Mouse (Mus musculus) erythroblast, adult 5-6 weeks (primary cell): ENCODE data around the gene Gm20715. TPM values are rescaled to one million over a fixed set of nuclear protein-coding genes. Genes with fewer than 3 reads are reported as not detected.
A peak's percentile ranks its signal among the peaks of the same experiment; 100 is the strongest.
"Not testable (repeated sequence)": the region's sequence is repeated elsewhere in the genome, so short reads cannot be mapped to it uniquely, and the experiment has no call there.

Experiments
- ATAC-seq: replicated peaks from 2 replicates; pipeline ENCODE4 v1.8.0; 2016; ENCODE audit warnings: moderate number of reproducible peaks, mild to moderate bottlenecking, moderate TSS enrichment, inconsistent platforms; ENCODE audit not compliant: poor library complexity, low FRiP score, severe bottlenecking
- total RNA-seq, 2 experiments: library from RNA; stranded (forward) in 1 of 2; stranded (reverse) in 1 of 2; fragments of 150-400 nt in 1 of 2; fragments of 200-764, 138-1000 nt in 1 of 2; gene quantifications; 2 replicates each; pipeline versions ENCODE4 v1.2.3 to v1.2.4; 2015 to 2017; ENCODE audit warnings: low replicate concordance in 2 of 2

The Gm20715 gene
- total RNA-seq (2015; ENCODE audit: low replicate concordance) (not detected in 2 replicates), total RNA-seq (2017; ENCODE audit: low replicate concordance) (not detected in 2 replicates)

DNA sequence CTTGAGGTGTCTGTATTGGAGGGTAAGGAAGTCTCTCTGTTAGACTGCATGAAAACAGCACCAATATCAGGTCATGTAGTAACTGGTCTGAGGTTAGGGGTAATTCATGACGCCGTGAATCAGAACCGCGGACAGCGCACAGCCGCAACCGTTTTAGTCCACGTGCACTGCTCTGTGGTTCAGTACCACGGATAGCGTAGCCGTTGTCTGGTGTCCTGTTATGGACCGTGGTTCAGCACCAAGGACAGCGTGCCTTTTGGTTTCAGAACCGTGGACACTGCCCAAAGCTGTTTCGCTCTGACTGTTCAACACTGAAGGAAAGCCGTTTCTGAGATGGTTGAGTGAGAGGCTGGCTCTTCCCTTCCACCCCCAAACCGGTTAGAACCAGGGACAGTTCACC, at the start of gene Gm20715:
TSS of gene Gm20715 (plus strand) at position 235 of the 400 bp plus-strand sequence.
- ATAC-seq = no peak

DNA sequence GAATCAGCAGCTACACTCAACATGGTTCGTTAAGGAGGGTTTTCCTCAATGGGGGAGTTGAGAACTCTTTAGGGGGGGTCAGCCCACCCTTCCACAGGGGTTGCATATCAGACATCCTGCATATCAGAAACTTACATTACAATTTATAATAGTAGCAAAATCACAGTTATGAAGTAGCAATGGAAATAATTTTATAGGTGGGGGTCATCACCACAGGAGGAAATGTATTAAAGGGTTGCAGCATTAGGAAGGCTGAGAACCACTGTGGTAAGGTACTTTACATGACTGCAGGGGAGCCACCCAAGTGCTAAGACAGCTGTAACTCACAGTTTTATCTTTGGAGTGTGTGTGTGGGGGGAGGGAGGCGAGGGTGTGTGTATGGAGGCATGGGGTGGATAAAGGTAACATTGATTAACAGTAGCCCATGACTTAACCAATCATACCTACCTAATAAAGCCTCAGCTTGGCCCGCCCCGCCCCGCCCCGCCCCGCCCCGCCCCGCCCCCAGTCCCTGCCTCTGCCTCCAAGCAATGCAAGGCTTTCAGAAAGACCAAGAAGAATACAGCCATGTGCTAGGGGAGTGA, 49.5 kb upstream of the Gm20715 start:
- ATAC-seq = no peak

DNA sequence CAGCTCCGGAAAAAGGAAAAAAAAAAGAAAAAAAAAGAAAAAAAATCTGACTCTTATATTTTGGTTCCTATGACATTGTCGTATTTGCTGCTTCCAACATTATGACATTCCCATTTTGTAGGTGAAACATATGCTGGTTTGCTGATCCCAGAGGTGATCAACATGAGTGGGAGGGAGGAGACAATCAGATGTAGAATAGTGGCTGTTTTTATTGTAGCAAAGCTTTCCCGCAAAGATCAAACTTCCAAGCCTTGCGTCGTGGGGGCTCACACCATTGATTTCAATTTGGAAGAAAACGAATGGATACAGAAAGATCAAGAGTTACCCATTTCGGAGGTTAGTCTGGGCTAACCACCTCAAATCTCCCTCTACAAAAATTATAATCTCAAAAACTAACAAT, 48.3 kb upstream of the Gm20715 start:
- no peak for ATAC-seq

DNA sequence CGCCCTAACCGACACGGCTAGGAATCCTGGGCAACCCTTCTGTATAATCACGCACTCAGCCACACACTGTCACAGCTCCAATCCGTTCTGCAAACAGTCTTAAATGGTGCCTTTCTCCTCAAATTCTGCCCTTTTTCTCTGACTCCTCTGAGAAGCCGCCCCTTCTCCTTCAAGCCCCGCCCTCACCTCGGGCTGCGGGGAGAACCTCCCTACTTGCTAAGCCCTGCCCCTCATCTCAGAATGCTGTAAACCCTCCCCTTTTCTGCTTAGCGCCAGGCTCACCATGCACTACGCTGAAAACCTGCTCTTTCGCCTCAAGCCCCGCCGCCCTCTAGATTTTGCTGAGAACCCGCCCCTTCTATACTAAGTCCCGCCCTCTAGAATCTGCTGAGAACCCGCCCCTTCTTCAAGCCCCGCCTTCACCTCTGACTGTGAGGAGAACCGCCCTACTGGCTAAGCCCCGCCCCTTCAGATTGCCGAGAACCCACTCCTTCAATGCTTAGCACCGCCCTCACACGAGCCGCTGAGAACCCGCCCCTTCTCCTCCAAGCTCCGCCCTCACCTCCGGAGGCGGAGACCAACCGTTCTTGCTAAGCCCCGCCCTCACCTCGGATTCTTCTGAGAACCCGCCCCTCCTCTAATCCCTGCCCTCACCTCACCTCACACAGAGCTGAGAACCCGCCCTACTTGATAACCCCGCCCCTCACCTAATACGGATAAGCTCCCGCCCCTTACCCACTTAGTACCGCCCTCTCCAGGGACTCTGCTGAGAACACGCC, 47.6 kb upstream of the Gm20715 start:
- ATAC-seq = peak; percentile 75

DNA sequence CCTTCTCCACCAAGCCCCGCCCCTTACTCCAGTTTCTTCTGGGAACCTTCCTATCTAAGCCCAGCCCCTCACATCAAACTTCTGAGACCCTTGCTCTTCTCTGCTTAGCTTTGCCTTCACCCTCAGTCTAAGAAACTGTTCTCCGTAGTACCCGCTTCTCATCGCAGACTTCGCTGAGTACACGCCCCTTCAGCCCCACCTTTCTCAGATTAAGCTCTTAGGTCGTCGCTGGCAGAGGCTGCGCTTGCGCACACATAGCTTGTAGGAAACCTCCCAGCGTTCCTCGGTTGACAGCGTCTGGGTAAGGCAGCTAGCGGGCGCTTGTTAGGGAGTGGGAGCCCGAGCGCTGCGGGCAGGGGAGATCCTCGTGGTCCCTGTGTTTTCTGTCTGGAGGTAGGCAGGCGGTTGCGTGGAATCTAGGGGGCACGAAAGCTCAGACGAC, 47.0 kb upstream of the Gm20715 start, which contains the start of gene Zfp78:
TSS of gene Zfp78 (plus strand) at position 234 of the 442 bp plus-strand sequence.
- ATAC-seq = peak; percentile 82

DNA sequence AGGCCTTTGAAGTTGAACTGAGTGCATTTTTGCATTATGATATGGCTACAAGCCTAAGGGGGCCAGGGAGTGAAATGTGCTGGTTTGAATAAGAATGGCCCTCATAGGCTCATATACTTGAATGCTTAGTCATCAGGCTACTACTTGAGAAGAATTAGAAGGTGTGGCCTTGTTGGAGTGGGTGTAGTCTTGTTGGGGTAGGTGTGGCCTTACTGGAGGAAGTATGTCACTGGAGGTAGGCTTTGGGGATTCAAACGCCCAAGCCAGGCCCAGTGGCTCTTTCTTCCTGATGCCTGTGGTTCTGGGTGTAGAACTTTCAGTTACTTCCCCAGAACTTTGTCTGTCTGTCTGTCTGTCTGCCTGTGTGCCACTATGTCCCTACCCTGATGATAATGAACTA, 45.3 kb upstream of the Gm20715 start:
- ATAC-seq = no peak

DNA sequence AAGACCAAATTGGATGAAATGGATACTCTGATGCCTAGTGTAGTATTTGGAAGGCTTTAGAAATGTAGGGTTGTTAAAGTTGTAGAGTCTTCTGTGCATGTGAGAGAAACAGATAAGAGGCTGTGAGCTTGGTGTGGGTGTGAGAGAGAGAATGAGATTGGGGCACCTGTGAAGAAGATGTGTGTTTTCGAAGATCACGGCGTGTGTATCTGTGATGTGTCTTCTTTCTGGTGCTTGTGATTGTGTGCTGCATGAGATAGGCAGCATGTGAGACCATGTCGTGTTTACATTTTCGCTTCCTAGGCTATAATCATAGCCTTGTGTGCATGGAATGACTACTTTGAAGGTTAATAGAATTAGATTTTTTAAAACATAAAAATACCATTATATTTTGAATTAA, 42.9 kb upstream of the Gm20715 start:
- ATAC-seq = no peak

DNA sequence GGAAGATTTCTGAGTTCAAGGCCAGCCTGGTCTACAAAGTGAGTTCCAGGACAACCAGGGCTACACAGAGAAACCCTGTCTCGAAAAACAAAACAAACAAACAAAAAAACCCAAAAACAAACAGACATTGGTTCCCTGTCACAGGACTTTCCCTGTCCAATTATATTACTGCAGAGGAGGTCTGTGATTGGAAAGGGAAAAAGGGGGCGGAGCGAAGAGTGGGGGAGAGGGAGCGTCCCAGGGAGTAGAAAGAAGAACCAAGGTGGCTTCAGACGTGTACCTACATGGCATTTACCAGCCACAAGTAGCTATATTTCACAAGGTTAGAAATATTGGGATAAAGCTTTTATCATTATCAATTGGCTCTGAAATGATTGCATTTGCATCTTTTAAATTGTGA, 41.9 kb upstream of the Gm20715 start:
- ATAC-seq = not testable (repeated sequence)

DNA sequence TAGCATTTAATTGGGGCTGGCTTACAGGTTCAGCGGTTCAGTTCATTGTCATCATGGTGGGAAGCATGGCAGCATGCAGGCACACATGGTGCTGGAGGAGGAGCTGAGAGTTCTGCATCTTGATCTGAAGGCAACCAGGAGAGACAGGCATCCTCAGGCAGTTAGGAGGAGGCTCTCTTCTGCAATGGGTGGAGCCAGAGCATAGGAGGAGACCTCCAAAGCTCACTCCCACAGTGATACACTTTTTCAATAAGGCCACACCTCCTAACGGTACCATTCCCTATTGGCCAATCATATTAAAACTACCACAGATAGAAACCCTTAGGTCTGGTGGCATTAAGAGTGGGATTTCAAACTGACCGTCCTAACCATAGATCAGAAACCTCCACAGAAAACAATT, 40.6 kb upstream of the Gm20715 start:
- no peak for ATAC-seq

DNA sequence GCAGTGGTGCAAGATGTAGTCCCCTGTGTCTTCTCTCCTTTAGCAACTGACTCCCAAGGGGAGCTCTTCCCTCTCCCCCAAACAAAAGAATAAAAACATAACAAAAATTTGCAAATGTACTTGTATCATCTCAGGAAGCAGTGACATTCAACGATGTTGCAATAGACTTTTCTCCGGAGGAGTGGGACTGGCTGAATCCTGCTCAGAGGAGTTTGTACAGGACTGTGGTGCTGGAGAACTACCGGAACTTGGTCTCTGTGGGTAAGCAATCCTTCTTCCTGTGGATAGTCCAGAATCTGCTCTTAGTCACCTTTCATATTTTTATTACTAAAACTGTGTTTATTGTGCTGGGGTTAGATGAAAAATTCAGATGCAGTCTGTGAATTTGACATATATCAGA, 37.1 kb upstream of the Gm20715 start:
- no peak for ATAC-seq

DNA sequence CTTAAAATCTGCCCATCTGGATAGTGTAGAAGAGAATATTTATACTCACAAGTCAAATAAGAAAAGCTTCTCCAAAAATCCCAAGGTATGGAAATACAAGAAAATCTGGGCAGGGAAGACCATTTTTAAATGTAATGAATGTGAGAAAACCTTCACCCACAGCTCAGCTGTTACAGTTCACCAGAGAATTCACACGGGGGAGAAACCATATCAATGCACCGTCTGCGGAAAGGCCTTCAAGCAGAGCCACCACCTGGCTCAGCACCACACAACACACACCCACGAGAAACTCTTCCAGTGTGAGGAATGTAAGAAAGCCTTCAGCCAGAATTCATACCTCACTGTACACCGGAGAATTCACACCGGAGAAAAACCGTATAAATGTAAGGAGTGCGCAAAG, 31.6 kb upstream of the Gm20715 start:
- ATAC-seq = no peak

DNA sequence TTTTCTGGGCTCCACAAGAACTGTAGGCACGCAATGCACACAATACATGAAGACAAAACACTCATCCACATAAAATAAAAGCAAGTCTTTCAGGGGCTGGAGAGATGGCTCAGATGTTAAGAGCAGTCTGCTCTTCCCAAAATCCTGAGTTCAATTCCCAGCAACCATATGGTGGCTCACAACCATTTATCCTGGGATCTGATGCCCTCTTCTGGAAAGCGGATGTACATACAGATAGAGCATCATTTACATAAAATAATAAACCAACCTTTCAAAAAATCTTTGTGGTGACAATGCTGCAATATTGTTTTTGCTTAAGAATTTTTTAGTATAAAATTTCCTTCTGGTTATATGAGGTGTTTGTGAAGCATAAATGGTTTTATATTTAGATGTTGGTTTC, 28.6 kb upstream of the Gm20715 start:
- no peak for ATAC-seq

DNA sequence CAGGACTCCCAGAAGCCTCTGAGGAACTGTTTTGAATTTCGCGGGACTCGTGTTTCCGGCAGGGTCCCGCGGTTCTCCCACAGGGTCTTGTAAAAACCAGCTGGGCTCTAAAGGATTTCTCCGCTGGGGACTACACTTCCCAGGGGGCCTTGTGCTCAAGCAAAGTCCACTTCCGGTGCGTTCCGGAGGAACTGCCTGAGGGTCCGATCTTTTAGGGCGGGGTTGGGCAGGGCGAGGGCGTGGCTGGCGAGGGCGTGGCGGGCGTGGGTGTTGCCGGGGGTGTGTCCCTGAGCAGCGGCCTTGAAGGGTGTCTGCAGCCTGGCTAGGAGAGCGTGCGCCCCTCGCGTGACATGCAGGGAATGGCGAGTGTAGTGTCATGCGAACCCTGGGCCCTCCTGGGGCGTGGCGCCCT, 27.0 kb upstream of the Gm20715 start, which contains the start of gene Zfp28:
TSS of gene Zfp28 (plus strand) at position 252 of the 412 bp plus-strand sequence.
- ATAC-seq = peak; percentile 84

DNA sequence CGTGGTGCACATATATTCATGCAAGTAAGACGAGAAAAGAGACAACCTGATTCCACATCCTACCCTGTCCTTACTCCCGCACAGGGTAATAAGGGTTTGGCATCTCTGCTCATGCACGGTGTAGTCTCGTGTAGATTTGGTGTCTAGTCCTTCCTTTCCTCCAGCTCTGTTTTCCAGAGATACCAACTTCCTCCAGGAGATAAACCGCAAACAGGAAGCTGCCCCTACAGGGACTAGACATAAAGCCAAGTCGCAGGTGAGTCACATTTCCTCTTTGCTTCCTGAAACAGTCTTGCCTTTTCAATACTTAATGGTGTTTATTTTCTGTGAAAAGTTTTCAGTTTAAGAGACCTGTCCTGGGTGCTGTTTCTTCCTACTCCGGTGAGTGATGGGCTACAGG, 26.1 kb upstream of the Gm20715 start:
- no peak for ATAC-seq

DNA sequence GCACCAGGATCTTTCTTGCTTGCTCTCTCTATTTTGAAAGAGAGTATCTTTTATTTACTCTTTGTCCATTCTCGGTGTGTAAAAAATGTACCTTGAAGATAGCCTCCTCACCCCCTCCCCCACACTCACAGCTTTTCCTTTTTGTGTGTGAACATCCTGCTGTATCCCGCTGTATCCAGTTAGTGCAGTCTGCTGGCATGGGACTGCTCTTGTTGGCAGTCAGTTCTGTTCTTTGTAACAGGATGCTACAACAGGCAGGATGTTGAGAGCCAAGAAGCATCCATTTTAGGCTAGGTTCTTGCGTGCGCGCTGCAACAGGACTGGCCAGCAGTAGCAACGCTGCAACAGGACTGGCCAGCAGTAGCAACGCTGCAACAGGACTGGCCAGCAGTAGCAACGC, 23.1 kb upstream of the Gm20715 start:
- no peak for ATAC-seq

DNA sequence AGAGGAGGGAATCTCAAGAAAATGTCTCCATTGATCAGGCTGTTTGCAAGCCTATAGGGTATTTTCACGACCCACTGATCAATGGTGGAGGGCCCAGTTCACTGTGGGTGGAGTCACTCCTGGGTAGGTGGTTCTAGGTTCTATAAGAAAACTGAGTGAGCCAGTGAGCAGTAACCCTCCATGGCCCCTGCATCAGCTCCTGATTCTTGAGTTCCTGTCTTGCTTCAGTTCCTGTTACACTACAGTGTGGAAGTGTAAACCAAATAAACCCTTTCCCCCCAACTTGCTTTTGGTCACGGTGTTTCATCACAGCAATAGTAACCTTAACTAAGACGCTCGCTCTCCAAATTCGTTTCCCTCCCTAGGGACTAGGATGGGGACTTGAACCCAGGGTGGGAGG, 21.1 kb upstream of the Gm20715 start:
- no peak for ATAC-seq

DNA sequence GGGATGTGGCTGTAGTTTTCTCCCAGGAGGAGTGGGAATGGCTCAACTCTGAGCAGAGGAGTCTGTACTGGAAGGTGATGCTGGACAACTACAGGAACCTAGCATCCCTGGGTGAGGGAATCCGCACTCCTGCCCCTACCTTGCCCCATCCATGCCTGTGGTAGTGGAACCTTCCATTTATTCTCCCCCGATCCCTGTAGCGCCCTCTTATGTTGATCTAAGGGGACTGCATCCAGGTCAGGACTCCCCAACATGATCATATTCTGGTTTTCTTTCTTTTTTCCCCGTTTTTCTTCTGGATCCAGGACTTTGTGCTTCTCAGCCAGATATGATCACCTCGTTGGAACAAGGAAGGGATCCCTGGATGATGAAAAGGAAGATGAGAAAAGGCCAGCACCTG, 20.6 kb upstream of the Gm20715 start:
- no peak for ATAC-seq

DNA sequence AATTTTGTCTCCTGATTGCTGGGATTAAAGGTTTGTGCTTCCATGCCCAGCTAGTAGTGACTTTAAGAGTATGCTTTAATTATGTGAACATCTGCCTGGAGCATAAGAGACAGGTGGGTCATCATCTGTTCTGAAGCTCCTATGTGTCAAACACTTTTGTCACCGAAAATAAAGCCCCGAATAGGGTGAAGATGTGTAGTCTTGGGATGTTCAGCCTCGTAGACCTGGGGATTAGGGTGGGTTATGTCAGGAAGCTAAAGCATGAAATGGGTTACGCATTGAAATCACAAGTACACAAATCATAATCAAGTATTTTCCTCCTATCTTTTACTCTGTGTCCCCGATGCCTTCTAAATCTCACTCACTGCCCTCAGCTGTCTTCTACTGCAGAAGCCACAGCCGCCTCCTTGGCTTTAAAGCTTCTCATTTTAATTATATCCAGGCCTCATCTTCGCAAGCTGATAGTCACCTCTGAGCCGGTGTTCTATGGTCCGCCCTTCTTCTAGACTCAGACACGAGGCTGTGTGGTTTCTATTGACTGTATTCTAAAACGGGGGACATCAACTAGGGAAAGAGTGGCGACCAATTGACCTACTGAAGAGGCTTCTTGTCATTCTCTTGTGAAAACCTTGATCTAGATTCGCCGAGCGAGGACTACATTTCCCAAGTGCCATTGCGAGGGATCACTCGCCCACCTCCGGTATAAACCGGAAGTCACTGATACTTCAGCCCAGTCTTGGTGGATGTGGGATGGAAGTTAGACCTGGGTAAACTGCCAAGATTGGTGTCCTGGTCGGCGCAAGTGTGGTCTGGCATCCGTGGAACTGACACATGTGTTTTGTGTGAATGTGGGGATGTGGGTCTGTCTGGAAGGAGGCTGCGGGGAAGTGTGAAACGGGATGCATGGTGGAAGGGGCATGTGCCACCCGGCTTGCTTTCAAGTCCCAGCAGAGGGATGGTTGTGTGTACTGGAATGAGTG, 11.8 kb upstream of the Gm20715 start, which contains the start of gene Smim17:
TSS of gene Smim17 (plus strand) at position 720 of the 980 bp plus-strand sequence.
- no peak for ATAC-seq

DNA sequence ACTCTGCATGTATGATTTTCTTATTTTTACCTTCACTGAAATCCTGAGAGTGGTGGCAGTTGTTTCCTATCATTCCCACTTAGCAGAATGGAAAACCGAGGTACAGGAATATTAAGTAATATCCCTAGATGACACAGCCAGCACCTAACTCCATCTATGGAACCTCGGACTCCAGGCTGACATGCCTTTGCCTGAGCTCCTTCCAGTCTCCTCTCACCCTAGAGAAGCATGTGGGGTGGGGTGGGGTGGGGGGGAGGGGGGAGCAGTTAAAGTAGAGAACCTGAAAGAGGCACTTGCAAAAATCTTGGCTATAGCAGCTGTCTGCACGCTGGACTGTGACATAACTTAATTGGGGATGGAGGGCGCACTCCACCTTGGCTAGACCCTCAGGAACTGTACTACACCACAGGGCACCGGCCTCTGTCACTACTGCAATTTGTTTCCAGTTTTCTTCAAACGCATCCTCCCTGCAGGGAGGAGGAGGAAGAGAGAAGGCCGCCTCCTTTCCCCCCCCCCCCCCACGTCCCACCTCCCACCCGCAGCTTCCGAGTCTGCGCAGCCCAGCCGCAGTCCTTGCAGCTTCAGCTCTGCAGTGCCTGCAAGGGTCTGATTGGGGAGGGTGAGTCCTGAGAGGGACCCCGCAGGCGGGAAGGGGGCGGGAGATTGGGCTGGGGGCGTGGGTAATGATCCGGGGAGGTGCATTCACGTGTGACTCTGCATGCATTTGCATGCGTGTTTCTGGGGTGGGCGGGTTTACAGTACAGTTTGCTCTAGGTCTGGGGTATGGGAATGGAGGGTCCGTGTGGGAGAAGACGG, 4.8 kb downstream of the Gm20715 start:
- ATAC-seq = no peak
